Mouse (Mus musculus): Measurements from ENCODE around the gene Tert. TPM values are rescaled to one million over a fixed set of nuclear protein-coding genes. Genes with fewer than 3 reads are reported as not detected.

The Tert gene
- 0.35 and 0.70 TPM in 2 replicates for polyA plus RNA-seq (2015; fragmentation: Nextera tagmentation; extraction: Ambion mirVana)

GRCm38 (mm10) chr13:73626745-73627549, at the start of gene Tert:
Tert (plus strand) TSS chr13:73626911.

GRCm38 (mm10) chr13:73603522-73604155, 23.1 kb upstream of the Tert start, which contains the start of gene Clptm1l:
Clptm1l (plus strand) TSS chr13:73604006.

GRCm38 (mm10) chr13:73677853-73678252, 51.1 kb downstream of the Tert start, which contains the start of gene Slc6a18:
Slc6a18 (minus strand) TSS chr13:73678023.

Other genes starting within 250 kb of the Tert start
- gene Lpcat1, start 159.7 kb upstream of the Tert start, polyA plus RNA-seq (2015; fragmentation: Nextera tagmentation; extraction: Ambion mirVana): 89.7 and 101 TPM in 2 replicates
- gene Slc6a3, start 90.2 kb upstream of the Tert start, polyA plus RNA-seq (2015; fragmentation: Nextera tagmentation; extraction: Ambion mirVana): 0.10 and 0.14 TPM in 2 replicates
- 76.4 and 76.9 TPM in 2 replicates for gene Clptm1l, start 22.9 kb upstream of the Tert start, polyA plus RNA-seq (2015; fragmentation: Nextera tagmentation; extraction: Ambion mirVana)
- not detected in 2 replicates for gene Slc6a18, start 51.1 kb downstream of the Tert start, polyA plus RNA-seq (2015; fragmentation: Nextera tagmentation; extraction: Ambion mirVana)
- 0.10 TPM in 1 of 2 replicates, not detected in the other for gene Slc6a19, start 78.0 kb downstream of the Tert start, polyA plus RNA-seq (2015; fragmentation: Nextera tagmentation; extraction: Ambion mirVana)
- gene Slc12a7, start 106.2 kb downstream of the Tert start, polyA plus RNA-seq (2015; fragmentation: Nextera tagmentation; extraction: Ambion mirVana): 3.7 and 4.2 TPM in 2 replicates
- gene Nkd2, start 220.7 kb downstream of the Tert start, polyA plus RNA-seq (2015; fragmentation: Nextera tagmentation; extraction: Ambion mirVana): 1.9 and 2.0 TPM in 2 replicates